Mouse (Mus musculus) liver, embryonic 14.5 days (tissue): ENCODE data around the gene Hormad1.

ENCODE experiments used
- CTCF ChIP-seq: IDR thresholded peaks from 2 replicates; pipeline ENCODE4 v1.5.1; 2016; ENCODE audit warnings: antibody characterized with exemption, low read depth, control low read depth
- EP300 ChIP-seq: IDR thresholded peaks from 2 replicates; pipeline ENCODE4 v1.6.1; 2016; ENCODE audit warnings: antibody characterized with exemption, low read depth

DNA sequence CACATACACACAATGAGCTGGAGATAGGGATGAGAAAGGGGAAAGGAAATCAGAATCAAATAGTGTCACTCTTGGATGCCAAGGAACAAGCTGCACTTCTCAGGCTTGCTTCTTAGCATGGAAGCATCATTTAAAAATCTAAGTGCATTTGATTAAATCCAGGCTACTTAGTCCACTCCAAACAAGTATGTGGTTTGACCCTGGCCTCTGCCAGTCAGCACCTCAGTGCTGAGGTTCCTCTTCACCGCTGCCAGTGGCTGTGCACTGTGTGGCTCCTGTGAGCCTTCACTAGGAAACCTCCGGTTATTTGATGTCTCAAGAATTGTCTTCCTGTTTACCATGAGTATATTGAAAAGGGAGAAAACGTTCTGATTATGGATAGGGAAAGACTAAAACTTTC, 71.4 kb downstream of the Hormad1 start:
- TF ChIP-seq CTCF, result no peak
- TF ChIP-seq EP300, result no peak
